ENCODE assay signal across 23 mouse cellular contexts in genomic region chr14:20827061-20827460, GRCm38 (mm10).
"Had no signal": no experiment of that assay in that cellular context is flagged by ENCODE, and none has a peak within 500 bp of the region (broad histone marks: within the 10 kb centered on the region; RNA-seq: fewer than 3 reads in every experiment).

No protein-coding gene starts in this region.

- DNase-seq: gastrocnemius, postnatal 10 days; heart, postnatal 10 days; heart, postnatal 4 days; kidney, adult 11 months; kidney, adult 2 months; kidney, adult 9 months; kidney, postnatal 14 days; kidney, postnatal 36 days; layer of hippocampus, adult 9-11 months; layer of hippocampus, postnatal 36 days; liver; liver, embryonic 13.5 days had no signal

- H3K4me3 ChIP-seq: heart, adult 2 months; heart, embryonic 10.5 days; heart, embryonic 12.5 days; hindbrain, embryonic 10.5 days; hindbrain, embryonic 12.5 days; intestine, embryonic 15.5 days; kidney, embryonic 15.5 days; limb, embryonic 10.5 days; limb, embryonic 12.5 days; liver, embryonic 13.5 days had no signal

- H3K27ac ChIP-seq: heart, adult 2 months; heart, embryonic 10.5 days; hindbrain, embryonic 10.5 days; hindbrain, embryonic 12.5 days; hindbrain, embryonic 14.5 days; intestine, embryonic 15.5 days; kidney, embryonic 15.5 days; kidney, postnatal 0 days; limb, embryonic 10.5 days; limb, embryonic 12.5 days; liver, embryonic 13.5 days had no signal

- H3K4me1 ChIP-seq: hindbrain, embryonic 10.5 days; hindbrain, embryonic 12.5 days; intestine, embryonic 15.5 days had no signal
